Mouse (Mus musculus) liver, postnatal 0 days (tissue): ENCODE results near the gene Vmn1r192. TPM values are rescaled to one million over a fixed set of nuclear protein-coding genes. Genes with fewer than 3 reads are reported as not detected.

Experiments
- microRNA-seq: library from miRNA; unstranded; fragments of <30 nt; microRNA quantifications from one replicate; pipeline ENCODE4, GENCODE M21; 2016
- polyA plus RNA-seq: library from polyadenylated mRNA; unstranded; fragments of >200 nt; fragmentation: Nextera tagmentation; extraction: Ambion mirVana; gene quantifications from 2 replicates; pipeline ENCODE4 v1.2.1, GENCODE M21; 2015

Gene Vmn1r192
- polyA plus RNA-seq, 1 experiment from 2014 or later, result not detected

Small RNA genes lying within 50 kb of the gene (microRNA-seq; reads per million reads assigned to microRNA genes)
- gene Gm23282 (not detected), gene Gm25084 (not detected)

Other genes starting within 250 kb of the Vmn1r192 start
- 0.27 and 0.32 TPM in 2 replicates for gene Zfp184, start 246.0 kb downstream of the Vmn1r192 start, polyA plus RNA-seq
- gene Pom121l2, start 209.9 kb downstream of the Vmn1r192 start, polyA plus RNA-seq, result not detected in 2 replicates
- gene Prss16, start 181.4 kb downstream of the Vmn1r192 start, polyA plus RNA-seq, result 0.92 and 1.1 TPM in 2 replicates
- gene Hist1h2ah, start 155.6 kb downstream of the Vmn1r192 start, polyA plus RNA-seq, result 8.6 and 9.9 TPM in 2 replicates
- gene Hist1h2bk, start 155.3 kb downstream of the Vmn1r192 start, polyA plus RNA-seq, result 1.7 and 2.2 TPM in 2 replicates
- 18.0 and 18.3 TPM in 2 replicates for gene Hist1h4i, start 149.8 kb downstream of the Vmn1r192 start, polyA plus RNA-seq
- gene Hist1h2ag, start 148.2 kb downstream of the Vmn1r192 start, polyA plus RNA-seq, result 7.4 and 9.4 TPM in 2 replicates
- 5.1 and 5.3 TPM in 2 replicates for gene Hist1h2bj, start 147.9 kb downstream of the Vmn1r192 start, polyA plus RNA-seq
- not detected in 2 replicates for gene Vmn1r188, start 106.7 kb downstream of the Vmn1r192 start, polyA plus RNA-seq
- not detected in 2 replicates for gene Vmn1r189, start 85.3 kb downstream of the Vmn1r192 start, polyA plus RNA-seq
- gene Vmn1r191, start 7.2 kb downstream of the Vmn1r192 start, polyA plus RNA-seq, result not detected in 2 replicates
- not detected in 2 replicates for gene Vmn1r193, start 32.0 kb upstream of the Vmn1r192 start, polyA plus RNA-seq
- gene Vmn1r194, start 53.1 kb upstream of the Vmn1r192 start, polyA plus RNA-seq, result not detected in 2 replicates
- not detected in 2 replicates for gene Vmn1r195, start 79.4 kb upstream of the Vmn1r192 start, polyA plus RNA-seq
- gene Vmn1r196, start 98.8 kb upstream of the Vmn1r192 start, polyA plus RNA-seq, result not detected in 2 replicates
- not detected in 2 replicates for gene Vmn1r197, start 133.4 kb upstream of the Vmn1r192 start, polyA plus RNA-seq
- not detected in 2 replicates for gene Vmn1r198, start 159.2 kb upstream of the Vmn1r192 start, polyA plus RNA-seq
- gene Vmn1r199, start 188.7 kb upstream of the Vmn1r192 start, polyA plus RNA-seq, result not detected in 2 replicates
- not detected in 2 replicates for gene Vmn1r200, start 199.2 kb upstream of the Vmn1r192 start, polyA plus RNA-seq